Mouse (Mus musculus) hindbrain, postnatal 0 days (tissue): ENCODE measurements around the gene Ascc3. TPM values are rescaled to one million over a fixed set of nuclear protein-coding genes. Genes with fewer than 3 reads are reported as not detected.
A peak's percentile ranks its signal among the peaks of the same experiment; 100 is the strongest.

ENCODE experiments used
- ATAC-seq: fragments of 200-750 bp; cut with Nextera tagmentation; 2 replicates; pipeline ENCODE4 v1.8.0; 2017; ENCODE audit warnings: mild to moderate bottlenecking, moderate TSS enrichment, moderate library complexity
- DNase-seq: peaks from one replicate; pipeline ENCODE4 v3.0.0-alpha.2; 2015; ENCODE audit warnings: low spot score
- H3K27ac ChIP-seq: fragments of 300-500 bp; sonication (generic); 2 replicates; pipeline ENCODE4 v1.5.1; 2014; ENCODE audit warnings: mild to moderate bottlenecking
- H3K27me3 ChIP-seq: fragments of 300-500 bp; sonication (generic); 2 replicates; pipeline ENCODE4 v1.6.1; 2014; ENCODE audit warnings: low read length, mixed read lengths; ENCODE audit not compliant: insufficient read depth
- H3K36me3 ChIP-seq: fragments of 300-500 bp; sonication (generic); 2 replicates; pipeline ENCODE4 v1.6.1; 2014; ENCODE audit warnings: low read length, mixed read lengths; ENCODE audit not compliant: insufficient read depth
- H3K4me1 ChIP-seq: fragments of 300-500 bp; sonication (generic); 2 replicates; pipeline ENCODE4 v1.6.1; 2014; ENCODE audit warnings: antibody characterized with exemption, low read length, mixed read lengths; ENCODE audit not compliant: insufficient read depth
- H3K4me2 ChIP-seq: fragments of 300-500 bp; sonication (generic); 2 replicates; pipeline ENCODE4 v1.6.1; 2014; ENCODE audit warnings: low read depth, mild to moderate bottlenecking, low read length, moderate library complexity, mixed read lengths
- H3K4me3 ChIP-seq: fragments of 300-500 bp; sonication (generic); 2 replicates; pipeline ENCODE4 v1.5.1; 2014; ENCODE audit warnings: low read length
- H3K9ac ChIP-seq: fragments of 300-500 bp; sonication (generic); replicated peaks from 2 replicates; pipeline ENCODE4 v1.6.1; 2014; ENCODE audit warnings: mild to moderate bottlenecking, low read length, moderate library complexity, mixed read lengths
- H3K9me3 ChIP-seq: fragments of 300-500 bp; sonication (generic); 2 replicates; pipeline ENCODE4 v1.6.1; 2016; ENCODE audit warnings: low read length, mixed read lengths
- CTCF ChIP-seq: IDR thresholded peaks from 2 replicates; pipeline ENCODE4 v1.5.1; 2016; ENCODE audit warnings: antibody characterized with exemption, control low read depth, low read depth
- WGBS: fragments of 180-500 bp; shearing (Covaris S2); extraction: QIAGEN DNeasy Blood & Tissue Kit; methylation state at CpG from one replicate; pipeline ENCODE4 v1.1.7; 2014; 5-methylcytosine and 5-hydroxymethylcytosine counted together
- polyA plus RNA-seq: library from polyadenylated mRNA; unstranded; fragments of >200 nt; fragmentation: Nextera tagmentation; extraction: Ambion mirVana; gene quantifications from 2 replicates; pipeline ENCODE4 v1.2.1, GENCODE M21; 2015
- total RNA-seq: library from RNA; depleted of rRNA; stranded (reverse); fragments of >200 nt; gene quantifications from 2 replicates; pipeline ENCODE4 v1.2.3, GENCODE M21; 2014

Ascc3 gene
- total and polyA plus RNA-seq, 2 experiments from 2014 or later = 14.3 to 20.6 TPM

DNA sequence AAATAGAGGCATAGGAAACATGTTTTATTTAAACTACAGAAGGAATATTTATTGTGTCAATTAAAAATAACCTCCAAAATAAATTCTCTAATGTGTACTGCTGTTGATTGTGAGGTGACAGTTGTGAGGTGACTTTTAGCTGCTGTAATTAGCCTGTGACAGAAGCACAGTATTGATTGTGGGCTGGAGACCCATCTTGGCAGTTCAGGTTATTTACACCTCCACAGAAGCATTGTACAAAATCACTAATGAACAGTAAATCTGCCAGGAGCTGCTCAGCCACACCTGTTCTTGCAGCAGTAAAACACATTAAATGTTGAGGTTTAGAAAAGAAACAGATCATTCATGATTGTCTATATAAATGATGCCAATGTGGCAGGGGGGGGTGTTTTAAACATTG lies 141.0 kb downstream of the Ascc3 start:
- ATAC-seq = no peak
- no peak overlapping the region for H3K4me2 ChIP-seq
- no peak for DNase-seq
- H3K4me3 ChIP-seq = no peak overlapping the region
- TF ChIP-seq CTCF = no peak
- H3K4me1 ChIP-seq = no peaks in the 10 kb centered on the region
- no peaks in the 10 kb centered on the region for H3K9me3 ChIP-seq
- no peak overlapping the region for H3K9ac ChIP-seq
- no peaks in the 10 kb centered on the region for H3K36me3 ChIP-seq
- H3K27ac ChIP-seq = no peak overlapping the region
- no peaks in the 10 kb centered on the region for H3K27me3 ChIP-seq

DNA sequence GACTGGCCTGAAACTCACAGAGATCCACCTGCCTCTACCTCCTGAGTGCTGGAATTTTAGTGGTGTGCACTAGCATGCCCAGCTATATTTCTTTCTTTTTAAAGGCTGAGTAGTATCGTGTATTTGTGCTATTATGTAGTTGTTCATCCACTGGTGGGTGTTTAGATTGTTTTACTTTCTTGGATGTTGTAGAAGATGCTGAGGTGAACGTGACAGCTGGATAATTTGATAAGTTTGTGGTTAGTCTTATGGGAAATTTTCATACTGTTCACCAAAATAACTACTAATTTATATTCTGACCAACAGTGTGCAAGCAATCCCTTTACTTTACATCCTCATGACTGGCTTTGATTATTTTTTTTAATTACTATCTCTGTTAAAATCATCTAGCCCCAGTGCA lies 169.6 kb downstream of the Ascc3 start:
- no peaks in the 10 kb centered on the region for H3K36me3 ChIP-seq
- no peak overlapping the region for H3K9ac ChIP-seq
- 88% methylated on average over 2 of the region's 2 CpGs for WGBS
- no peaks in the 10 kb centered on the region for H3K4me1 ChIP-seq
- no peak overlapping the region for H3K27ac ChIP-seq
- H3K4me3 ChIP-seq = no peak overlapping the region
- no peaks in the 10 kb centered on the region for H3K27me3 ChIP-seq
- no peak for TF ChIP-seq CTCF
- DNase-seq (no peak), ATAC-seq (no peak)
- H3K9me3 ChIP-seq = no peaks in the 10 kb centered on the region
- no peak overlapping the region for H3K4me2 ChIP-seq

GRCm38 (mm10) chr10:50762984-50763383 lies 170.5 kb downstream of the Ascc3 start:
- H3K27ac ChIP-seq = no peak overlapping the region
- H3K4me1 ChIP-seq = no peaks in the 10 kb centered on the region
- 82% methylated on average over 2 of the region's 2 CpGs for WGBS
- no peak overlapping the region for H3K4me3 ChIP-seq
- no peak for ATAC-seq
- H3K36me3 ChIP-seq = no peaks in the 10 kb centered on the region
- no peak for DNase-seq
- TF ChIP-seq CTCF = no peak
- no peak overlapping the region for H3K4me2 ChIP-seq
- no peaks in the 10 kb centered on the region for H3K27me3 ChIP-seq
- H3K9ac ChIP-seq = no peak overlapping the region
- no peaks in the 10 kb centered on the region for H3K9me3 ChIP-seq

- H3K4me3 ChIP-seq = no peak overlapping the region
- WGBS = 46% methylated on average over 7 of the region's 7 CpGs
- H3K27ac ChIP-seq = no peak overlapping the region
- no peaks in the 10 kb centered on the region for H3K36me3 ChIP-seq
- no peak overlapping the region for H3K9ac ChIP-seq
- H3K4me2 ChIP-seq = no peak overlapping the region
- no peaks in the 10 kb centered on the region for H3K4me1 ChIP-seq
- DNase-seq (peak; percentile 18), ATAC-seq (no peak)
- H3K27me3 ChIP-seq = no peaks in the 10 kb centered on the region
- H3K9me3 ChIP-seq = no peaks in the 10 kb centered on the region
- no peak for TF ChIP-seq CTCF
Observed at GRCm38 (mm10) chr10:50763457-50764310, 171.2 kb downstream of the Ascc3 start.

- H3K4me3 ChIP-seq = no peak overlapping the region
- TF ChIP-seq CTCF = no peak
- no peak overlapping the region for H3K9ac ChIP-seq
- no peak overlapping the region for H3K27ac ChIP-seq
- peak; percentile 27 for DNase-seq
- 27% methylated on average over 2 of the region's 2 CpGs for WGBS
- H3K9me3 ChIP-seq = no peaks in the 10 kb centered on the region
- H3K4me1 ChIP-seq = no peaks in the 10 kb centered on the region
- H3K4me2 ChIP-seq = no peak overlapping the region
- no peaks in the 10 kb centered on the region for H3K27me3 ChIP-seq
- no peak for ATAC-seq
- H3K36me3 ChIP-seq = no peaks in the 10 kb centered on the region
Observed at GRCm38 (mm10) chr10:50772811-50773210, 180.3 kb downstream of the Ascc3 start.

DNA sequence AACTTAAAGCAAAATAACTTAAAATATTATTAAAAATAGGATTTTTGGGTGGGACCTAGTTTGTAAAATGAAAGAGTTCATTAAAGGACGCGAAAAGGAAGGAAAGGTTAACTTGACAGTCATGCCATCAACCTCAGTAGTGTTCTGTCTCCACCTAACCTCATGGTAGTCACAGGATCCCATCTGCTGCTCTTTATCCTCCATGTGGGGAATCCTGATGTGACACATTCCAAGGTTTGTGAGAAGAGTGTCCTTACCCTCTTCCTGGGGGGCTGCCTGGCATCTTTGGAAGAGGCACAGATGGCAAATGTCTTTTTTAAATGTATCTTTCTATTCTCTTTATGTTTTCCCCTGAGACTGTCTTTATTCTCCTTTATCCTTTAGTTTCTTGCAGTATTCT lies 181.4 kb downstream of the Ascc3 start:
- no peaks in the 10 kb centered on the region for H3K9me3 ChIP-seq
- WGBS = 72% methylated on average over 2 of the region's 2 CpGs
- no peak overlapping the region for H3K4me3 ChIP-seq
- H3K9ac ChIP-seq = no peak overlapping the region
- no peaks in the 10 kb centered on the region for H3K36me3 ChIP-seq
- no peaks in the 10 kb centered on the region for H3K27me3 ChIP-seq
- ATAC-seq (no peak), DNase-seq (peak; percentile 2)
- TF ChIP-seq CTCF = no peak
- H3K4me2 ChIP-seq = no peak overlapping the region
- no peak overlapping the region for H3K27ac ChIP-seq
- H3K4me1 ChIP-seq = no peaks in the 10 kb centered on the region

GRCm38 (mm10) chr10:50792840-50793239 lies 200.4 kb downstream of the Ascc3 start:
- no peaks in the 10 kb centered on the region for H3K27me3 ChIP-seq
- H3K36me3 ChIP-seq = no peaks in the 10 kb centered on the region
- ATAC-seq (no peak; the same call in 1 of the 2 replicates), DNase-seq (peak; percentile 58)
- H3K4me1 ChIP-seq = no peaks in the 10 kb centered on the region
- no peak overlapping the region for H3K4me2 ChIP-seq
- no peak overlapping the region for H3K9ac ChIP-seq
- WGBS = 31% methylated on average over 5 of the region's 5 CpGs
- H3K27ac ChIP-seq = no peak overlapping the region
- no peaks in the 10 kb centered on the region for H3K9me3 ChIP-seq
- no peak for TF ChIP-seq CTCF
- H3K4me3 ChIP-seq = no peak overlapping the region
